Mouse (Mus musculus) CH12.LX (cell line): ENCODE data around the gene Cuta. TPM values are rescaled to one million over a fixed set of nuclear protein-coding genes. Genes with fewer than 3 reads are reported as not detected.
"Not testable (repeated sequence)": the region's sequence is repeated elsewhere in the genome, so short reads cannot be mapped to it uniquely, and the experiment has no call there.

Experiments
- DNase-seq: peaks from one replicate; pipeline ENCODE4 v3.0.0-alpha.2; 2013; ENCODE audit errors: extremely low read depth
- H3K27ac ChIP-seq: 2 replicates; pipeline ENCODE4 v1.5.1; 2012; ENCODE audit warnings: low read depth, mild to moderate bottlenecking, control low read depth, moderate library complexity; ENCODE audit not compliant: insufficient read depth
- H3K27me3 ChIP-seq: replicated peaks from 2 replicates; pipeline ENCODE3; 2012; ENCODE audit warnings: inconsistent platforms
- H3K36me3 ChIP-seq, 2 experiments: replicated peaks in 1 of 2; 2 replicates each; pipeline versions ENCODE3 to v1.6.1; 2012; ENCODE audit warnings: inconsistent platforms in 1 of 2, low read length in 1 of 2, mild to moderate bottlenecking in 1 of 2, mixed read lengths in 1 of 2, moderate library complexity in 1 of 2; ENCODE audit not compliant: control insufficient read depth in 1 of 2, insufficient read depth in 1 of 2
- H3K4me1 ChIP-seq, 2 experiments: 2 replicates each; pipeline ENCODE4 v1.6.1; 2012; ENCODE audit warnings: inconsistent platforms in 1 of 2, moderate library complexity in 1 of 2; ENCODE audit not compliant: insufficient read depth in 2 of 2, control insufficient read depth in 1 of 2
- H3K4me2 ChIP-seq: 2 replicates; pipeline ENCODE4 v1.6.1; 2012; ENCODE audit warnings: low read depth, mild to moderate bottlenecking, control low read depth; ENCODE audit not compliant: poor library complexity, insufficient read depth, severe bottlenecking
- H3K4me3 ChIP-seq, 3 experiments: fragments of 150-350 bp in 1 of 3; sonication (generic) in 1 of 3; replicated peaks in 1 of 3; 2 replicates each; pipeline versions ENCODE3 to v1.5.1; 2011 to 2012; ENCODE audit warnings: low read depth in 2 of 3, low read length in 2 of 3, mild to moderate bottlenecking in 2 of 3, moderate library complexity in 2 of 3, control low read depth in 1 of 3, improper control_type of control experiment in 1 of 3, inconsistent platforms in 1 of 3, mixed read lengths in 1 of 3; ENCODE audit not compliant: poor library complexity in 1 of 3
- H3K79me2 ChIP-seq: replicated peaks from 2 replicates; pipeline ENCODE4 v1.6.1; 2012; ENCODE audit warnings: mild to moderate bottlenecking, moderate library complexity; ENCODE audit not compliant: control insufficient read depth, poor library complexity, insufficient read depth, severe bottlenecking; ENCODE audit errors: extremely low read depth
- H3K9ac ChIP-seq: 2 replicates; pipeline ENCODE4 v1.6.1; 2012; ENCODE audit warnings: low read depth, mild to moderate bottlenecking, control low read depth, moderate library complexity; ENCODE audit not compliant: insufficient read depth
- H3K9me3 ChIP-seq: replicated peaks from 2 replicates; pipeline ENCODE3; 2012; ENCODE audit warnings: low read length, inconsistent platforms, mixed read lengths
- CTCF ChIP-seq, 2 experiments: IDR thresholded peaks in 1 of 2; conservative IDR thresholded peaks in 1 of 2; 2 replicates each; pipeline ENCODE4 v1.5.1; 2011 to 2012; ENCODE audit warnings: low read depth in 2 of 2, low read length in 2 of 2, improper control_type of control experiment in 1 of 2, inconsistent platforms in 1 of 2, mild to moderate bottlenecking in 1 of 2, moderate library complexity in 1 of 2
- ELF1 ChIP-seq: IDR thresholded peaks from 2 replicates; pipeline ENCODE4 v1.6.1; 2014; ENCODE audit warnings: low read depth, mild to moderate bottlenecking, inconsistent platforms, low read length, improper control_type of control experiment
- IRF4 ChIP-seq: IDR thresholded peaks from 2 replicates; pipeline ENCODE4 v1.6.1; 2014; ENCODE audit warnings: low read depth, mild to moderate bottlenecking, inconsistent platforms, low read length, improper control_type of control experiment
- MAX ChIP-seq: IDR thresholded peaks from 2 replicates; pipeline ENCODE4 v1.6.1; 2011; ENCODE audit warnings: low read length, improper control_type of control experiment
- RAD21 ChIP-seq: IDR thresholded peaks from 2 replicates; pipeline ENCODE4 v1.6.1; 2011; ENCODE audit warnings: low read depth, mild to moderate bottlenecking, low read length, improper control_type of control experiment, moderate library complexity
- RCOR1 ChIP-seq: conservative IDR thresholded peaks from 2 replicates; pipeline ENCODE4 v1.6.1; 2012; ENCODE audit warnings: low read depth, mild to moderate bottlenecking, inconsistent platforms, low read length, improper control_type of control experiment
- SMC3 ChIP-seq: IDR thresholded peaks from 2 replicates; pipeline ENCODE4 v1.6.1; 2011; ENCODE audit warnings: low read depth, low read length, improper control_type of control experiment
- USF1 ChIP-seq: IDR thresholded peaks from 2 replicates; pipeline ENCODE4 v1.6.1; 2014; ENCODE audit warnings: low read depth, mild to moderate bottlenecking, inconsistent platforms, low read length, improper control_type of control experiment
- ZC3H11A ChIP-seq: IDR thresholded peaks from 2 replicates; pipeline ENCODE4 v1.6.1; 2012; ENCODE audit warnings: low read depth, mild to moderate bottlenecking, inconsistent platforms, low read length, improper control_type of control experiment
- dilution Hi-C: fragments of 300-500 bp; cut with MboI; formaldehyde crosslinking; loops from 2 replicates; pipeline ENCODE4 v1.14.3; 2020; ENCODE audit warnings: low sequenced_read_pairs; ENCODE audit not compliant: extremely low pct_unique_long_range_greater_than_20kb, extremely low pct_ligation_motif_present
- in situ Hi-C: fragments of 300-500 bp; cut with MboI; formaldehyde crosslinking; loops from 3 replicates; pipeline ENCODE4 v1.14.3; 2019; ENCODE audit warnings: low sequenced_read_pairs, low pct_ligation_motif_present, low pct_unique_long_range_greater_than_20kb, mixed read lengths
- polyA plus RNA-seq: library from polyadenylated mRNA; unstranded; fragments of >175 nt; gene quantifications from 2 replicates; pipeline ENCODE4 v1.2.1, GENCODE M21; 2012; ENCODE audit warnings: low read depth; ENCODE audit not compliant: insufficient read length
- total RNA-seq, 2 experiments: library from RNA; depleted of rRNA; stranded (reverse); fragments of 300-350 nt in 1 of 2; fragments of >200 nt in 1 of 2; gene quantifications; 2 replicates each; pipeline ENCODE4 v1.2.3; 2012 to 2014

Cuta gene
- total and polyA plus RNA-seq, 3 experiments: 30.5 to 121 (median 34.6) TPM

GRCm38 (mm10) chr17:26915248-26915647 is 24.1 kb downstream of the Cuta start:
- Histone ChIP-seq H3K36me3 (peaks cover 2 to 6% of the 10 kb centered on the region in 2 experiments), H3K9me3 (no peaks in the 10 kb centered on the region), H3K27ac (no peak overlapping the region), H3K9ac (no peak overlapping the region), H3K4me1 (peaks cover 0 to 14% of the 10 kb centered on the region in 2 experiments; a peak in 2 of 4 replicates), H3K27me3 (no peaks in the 10 kb centered on the region), H3K4me2 (no peak overlapping the region), H3K4me3 (no peak overlapping the region), H3K79me2 (peaks cover 30% of the 10 kb centered on the region)
- in situ Hi-C loops: no loop called here
- no peak for DNase-seq
- TF ChIP-seq CTCF (conservative IDR thresholded peaks at IDR 0.05 in 1 of 2, IDR thresholded peaks at IDR 0.05 in 1 of 2; ENCODE audit: low read depth in 2 of 2, low read length in 2 of 2): no peak
- TF ChIP-seq IRF4: no peak
- no peak for TF ChIP-seq RAD21
- no peak for TF ChIP-seq MAX
- TF ChIP-seq SMC3: no peak
- TF ChIP-seq ELF1: no peak
- dilution Hi-C loops: no loop called here

DNA sequence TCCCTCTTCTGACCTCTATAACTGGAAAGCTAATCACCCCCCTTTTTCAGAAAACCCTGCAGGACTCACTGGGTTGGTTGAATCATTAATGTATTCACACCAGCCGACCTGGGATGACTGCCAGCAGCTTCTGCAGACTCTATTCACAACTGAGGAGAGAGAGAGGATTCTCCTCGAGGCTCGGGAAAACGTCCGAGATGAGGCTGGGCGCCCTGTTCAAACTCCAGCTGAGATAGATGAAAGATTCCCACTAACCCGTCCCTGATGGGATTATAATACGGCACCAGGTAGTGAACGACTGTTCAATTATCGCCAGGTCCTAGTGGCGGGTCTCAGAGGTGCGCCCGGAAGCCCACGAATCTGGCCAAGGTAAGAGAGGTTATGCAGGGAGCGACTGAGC is 31.9 kb downstream of the Cuta start:
- H3K4me2 ChIP-seq, in situ Hi-C loops, H3K79me2 ChIP-seq, H3K4me3 ChIP-seq, H3K36me3 ChIP-seq, H3K27me3 ChIP-seq, dilution Hi-C loops, H3K9ac ChIP-seq, H3K27ac ChIP-seq, DNase-seq, H3K4me1 ChIP-seq, H3K9me3 ChIP-seq: not testable (repeated sequence)

- H3K4me1 ChIP-seq: no peaks in the 10 kb centered on the region
- dilution Hi-C loops: no loop called here
- no peaks in the 10 kb centered on the region for H3K27me3 ChIP-seq
- no peaks in the 10 kb centered on the region for H3K36me3 ChIP-seq
- TF ChIP-seq ELF1 (no peak), ZC3H11A (no peak)
- H3K79me2 ChIP-seq: no peaks in the 10 kb centered on the region
- H3K4me2 ChIP-seq: no peak overlapping the region
- H3K4me3 ChIP-seq: no peak overlapping the region
- H3K9me3 ChIP-seq: peaks cover 3% of the 10 kb centered on the region
- DNase-seq: no peak
- no peak overlapping the region for H3K9ac ChIP-seq
- H3K27ac ChIP-seq: no peak overlapping the region
- in situ Hi-C loops: no loop called here
These were observed 35.0 kb downstream of the Cuta start for GRCm38 (mm10) chr17:26904320-26904719.

- dilution Hi-C loops: no loop called here
- TF ChIP-seq RCOR1 (no peak), USF1 (no peak)
- H3K9ac ChIP-seq: no peak overlapping the region
- no peak overlapping the region for H3K4me3 ChIP-seq
- no peaks in the 10 kb centered on the region for H3K27me3 ChIP-seq
- no peak overlapping the region for H3K4me2 ChIP-seq
- H3K4me1 ChIP-seq: no peaks in the 10 kb centered on the region
- no peak for DNase-seq
- no peaks in the 10 kb centered on the region for H3K36me3 ChIP-seq
- no peak overlapping the region for H3K27ac ChIP-seq
- H3K9me3 ChIP-seq: peaks cover 4% of the 10 kb centered on the region
- no peaks in the 10 kb centered on the region for H3K79me2 ChIP-seq
- in situ Hi-C loops: no loop called here
These were observed 38.5 kb downstream of the Cuta start for GRCm38 (mm10) chr17:26900916-26901315.
